Mouse (Mus musculus): ENCODE measurements around the gene Lima1.

DNA sequence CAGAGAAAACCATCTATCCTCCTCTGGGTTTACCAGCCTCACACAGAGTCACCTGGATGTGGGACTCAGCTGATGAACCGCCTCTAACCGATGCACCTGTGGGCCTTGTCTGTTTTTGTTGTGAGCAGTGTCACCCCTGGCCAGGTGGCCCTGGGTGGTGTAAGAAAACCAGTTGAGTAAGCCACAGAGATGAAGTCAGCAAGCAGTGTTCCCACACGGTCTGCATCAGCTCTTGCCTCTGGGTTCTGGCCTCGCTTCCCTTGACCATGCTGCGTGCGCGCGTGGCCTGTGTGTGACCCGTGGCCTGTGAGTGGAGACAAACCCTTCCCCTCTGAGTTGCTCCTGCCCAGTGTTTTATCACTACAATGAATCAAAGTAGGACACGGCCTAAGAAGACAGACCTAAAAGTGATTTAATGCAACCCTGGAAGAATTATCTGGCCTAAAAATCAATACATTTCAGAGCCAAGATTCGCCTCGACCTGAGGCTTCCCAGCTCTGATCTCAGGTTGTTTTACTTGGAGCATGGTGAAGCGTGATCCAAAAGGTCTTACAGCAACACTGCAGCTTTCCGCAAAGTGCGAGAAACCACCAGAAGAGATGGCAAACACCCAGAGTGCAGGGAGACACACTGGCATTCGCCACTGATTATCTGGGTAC lies 96.5 kb downstream of the Lima1 start:
- TF ChIP-seq POLR2A (IDR thresholded peaks at IDR 0.05; ENCODE audit: extremely low read depth, insufficient read depth, low read length) (no peak), CTCF (IDR thresholded peaks at IDR 0.05; ENCODE audit: extremely low read depth, insufficient read depth, low read length) (no peak)

Measured in cortical plate, adult 2 months (tissue).